Mouse (Mus musculus) common myeloid progenitor, adult 5-6 weeks (primary cell): ENCODE results near the gene Pou6f1. TPM values are rescaled to one million over a fixed set of nuclear protein-coding genes. Genes with fewer than 3 reads are reported as not detected.

Experiments
- ATAC-seq: replicated peaks from 2 replicates; pipeline ENCODE4 v1.8.0; 2016; ENCODE audit warnings: low read depth, mild to moderate bottlenecking, moderate TSS enrichment, inconsistent platforms; ENCODE audit not compliant: poor library complexity, severe bottlenecking
- total RNA-seq: library from RNA; stranded (forward); fragments of 200-1000, 187-1606 nt; gene quantifications from 2 replicates; pipeline ENCODE4 v1.2.3, GENCODE M21; 2017

Gene Pou6f1
- total RNA-seq, result 0.19 and 1.4 TPM in 2 replicates

DNA sequence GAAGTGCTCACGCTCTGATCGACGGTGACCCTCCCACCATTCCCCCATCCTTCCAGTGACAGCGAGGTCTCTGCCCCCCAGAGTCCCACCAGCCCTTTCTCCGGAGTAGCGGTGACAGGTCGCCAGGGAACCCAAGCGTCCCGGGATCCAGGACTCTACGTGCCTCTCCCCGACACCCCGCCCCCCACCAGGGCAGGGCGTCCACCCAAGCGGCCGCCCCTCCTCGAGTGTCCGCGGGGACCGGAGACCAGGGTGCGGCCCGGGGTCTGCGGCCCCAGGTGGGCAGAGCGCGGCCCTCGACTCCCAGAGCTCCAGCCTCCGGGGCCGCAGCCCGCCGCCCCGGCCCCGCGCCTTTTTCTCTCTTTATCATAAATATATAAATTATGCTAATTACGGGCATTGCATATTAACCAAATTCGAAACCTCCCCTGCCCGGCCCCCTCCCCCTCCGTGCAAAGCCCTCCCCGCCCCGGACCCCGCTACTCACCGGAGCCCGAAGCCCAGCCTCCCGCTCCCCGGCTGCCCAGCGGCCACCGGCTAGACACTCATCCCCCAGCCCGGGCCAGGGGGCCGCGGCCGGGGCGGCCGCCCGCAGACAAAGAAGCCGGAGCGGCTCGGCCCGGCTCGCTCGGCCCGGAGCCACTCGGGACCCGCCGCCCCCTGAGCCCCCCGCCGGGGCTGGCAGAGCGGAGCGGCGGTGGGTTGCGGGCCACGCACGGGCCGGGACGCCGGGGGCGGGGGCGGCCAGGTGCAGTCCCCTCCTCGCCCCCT, at the start of gene Pou6f1:
Gene Pou6f1 (minus strand): TSS at position 709 of the 771 bp plus-strand sequence.
- no peak for ATAC-seq

GRCm38 (mm10) chr15:100646161-100646560, 46.4 kb upstream of the Pou6f1 start:
- no peak for ATAC-seq

DNA sequence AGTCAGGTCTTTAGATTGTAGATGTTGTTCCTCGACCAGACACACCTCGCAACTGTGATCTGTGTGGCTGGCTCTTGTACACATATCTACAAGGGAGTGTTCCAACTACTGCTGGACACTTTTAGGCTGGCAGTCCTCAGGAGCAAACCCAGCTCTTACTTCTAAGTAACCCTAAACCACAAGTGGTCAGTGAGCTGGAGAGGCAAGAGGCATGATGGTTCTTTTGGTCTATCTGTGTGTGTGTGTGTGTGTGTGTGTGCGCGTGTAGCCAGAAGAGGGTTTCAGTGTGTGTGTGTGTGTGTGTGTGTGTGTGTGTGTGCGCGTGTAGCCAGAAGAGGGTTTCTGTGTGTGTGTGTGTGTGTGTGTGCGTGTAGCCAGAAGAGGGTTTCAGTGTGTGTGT, 42.7 kb upstream of the Pou6f1 start:
- ATAC-seq, result no peak

DNA sequence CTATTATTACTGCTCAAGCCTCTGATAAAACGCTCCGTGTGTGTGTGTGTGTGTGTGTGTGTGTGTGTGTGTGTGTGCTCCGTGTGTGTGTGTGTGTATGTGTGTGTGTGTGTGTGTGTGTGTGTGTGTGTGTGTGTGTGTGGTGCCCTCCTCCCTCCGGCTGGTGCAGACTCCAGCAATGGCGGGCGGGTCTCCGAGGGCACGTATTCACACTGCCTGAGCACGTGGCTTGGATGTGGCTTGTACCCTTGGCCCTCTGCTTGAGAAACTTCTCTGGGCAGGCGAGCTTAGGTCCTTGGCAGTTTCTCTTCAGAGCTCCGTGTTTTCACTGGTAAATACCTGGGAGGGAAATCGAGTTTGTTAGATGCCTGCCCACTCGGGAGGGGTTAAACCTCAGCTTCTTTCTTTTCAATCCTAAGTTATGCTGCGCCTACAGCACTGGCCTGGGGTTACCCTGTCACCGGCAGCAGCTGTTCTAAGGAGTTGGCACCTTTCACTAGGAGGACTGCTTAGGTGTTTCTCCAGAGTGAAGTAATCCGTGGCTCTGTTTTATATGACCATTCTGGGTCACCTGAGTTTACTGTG, 41.5 kb upstream of the Pou6f1 start:
- ATAC-seq, result no peak

- no peak for ATAC-seq
These were observed 40.4 kb upstream of the Pou6f1 start for GRCm38 (mm10) chr15:100639972-100640750.

DNA sequence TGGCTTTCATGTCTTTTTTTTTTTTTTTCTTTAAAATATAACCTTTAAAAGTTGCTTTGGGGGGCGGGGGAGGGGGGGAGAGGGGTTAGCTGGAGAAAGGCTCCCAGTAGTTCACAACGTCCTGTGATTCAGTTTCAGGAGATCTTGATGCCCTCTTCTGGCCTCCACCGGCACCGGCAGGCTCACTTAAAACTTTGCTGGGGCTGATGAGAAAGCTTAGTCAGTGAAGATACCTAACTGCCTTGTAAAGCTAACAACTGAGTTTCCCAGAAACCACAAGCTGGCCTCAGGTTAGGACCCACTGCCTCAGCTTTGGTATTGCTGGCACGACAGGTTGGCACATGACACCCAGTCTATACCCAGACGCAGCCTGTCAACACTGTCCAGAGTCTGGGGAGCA, 37.9 kb upstream of the Pou6f1 start:
- peak; percentile 48 for ATAC-seq

- ATAC-seq, result no peak
These were observed 37.1 kb upstream of the Pou6f1 start, which contains the start of gene Smagp for GRCm38 (mm10) chr15:100636700-100637501. Smagp (minus strand) TSS chr15:100636940.

DNA sequence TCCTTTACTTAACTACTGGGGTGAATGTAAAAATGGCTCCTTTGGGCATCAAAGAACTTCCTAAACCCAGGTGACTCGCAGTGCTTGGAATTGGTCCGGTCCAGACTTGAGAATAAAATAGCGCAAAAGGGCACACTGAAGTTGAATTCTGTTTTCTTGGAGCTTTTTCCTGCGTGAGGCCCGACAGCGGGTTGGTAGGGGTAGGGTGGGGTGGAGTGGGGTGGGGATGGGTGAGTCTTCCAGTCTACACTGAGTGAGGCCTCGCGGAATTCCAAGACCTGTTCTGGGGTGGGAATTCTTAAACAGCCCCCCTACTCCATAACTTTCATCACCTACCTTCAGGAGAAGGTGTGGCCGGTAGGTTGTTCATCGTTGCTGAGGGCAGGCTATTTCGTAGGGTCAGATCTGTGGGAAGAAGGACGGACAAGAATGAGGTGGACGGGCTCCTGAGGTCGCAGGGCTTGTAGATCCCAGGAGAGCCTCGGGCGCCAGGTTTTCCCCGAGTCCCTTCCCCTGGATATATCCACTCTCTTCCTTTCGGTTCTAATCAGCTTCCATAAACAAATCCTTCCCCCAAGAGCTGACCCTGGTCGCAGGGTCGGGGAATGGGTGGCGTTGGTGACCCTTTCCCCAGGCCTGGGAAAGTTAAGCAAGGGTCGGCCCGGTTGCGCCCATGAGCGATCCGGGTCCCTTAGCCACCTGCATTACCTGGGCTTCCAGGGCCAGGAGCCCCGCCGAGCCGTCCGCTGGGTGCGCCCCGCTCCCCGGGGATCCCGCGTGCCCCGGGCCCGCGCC, 36.3 kb upstream of the Pou6f1 start:
- no peak for ATAC-seq

DNA sequence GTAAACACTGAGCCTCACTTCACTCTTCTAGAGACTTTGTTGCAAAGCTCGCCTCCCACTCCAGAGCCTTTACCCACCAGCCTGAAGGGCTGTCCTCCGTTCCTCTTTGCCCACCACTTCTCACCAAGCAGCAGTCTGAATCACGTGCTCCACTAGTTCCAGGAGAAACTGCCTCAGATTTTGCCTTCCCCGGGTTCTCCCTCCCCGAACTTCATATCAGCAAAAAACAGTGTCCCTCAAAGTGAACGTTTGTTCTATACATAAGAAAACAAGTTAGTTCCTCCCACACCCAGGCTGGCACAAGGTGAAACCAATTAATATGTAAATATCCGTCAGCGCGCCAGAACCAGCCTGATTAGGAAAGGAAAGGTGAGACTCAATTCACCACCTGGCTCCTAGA, 35.5 kb upstream of the Pou6f1 start:
- no peak for ATAC-seq

GRCm38 (mm10) chr15:100633341-100633740, 33.6 kb upstream of the Pou6f1 start:
- no peak for ATAC-seq

DNA sequence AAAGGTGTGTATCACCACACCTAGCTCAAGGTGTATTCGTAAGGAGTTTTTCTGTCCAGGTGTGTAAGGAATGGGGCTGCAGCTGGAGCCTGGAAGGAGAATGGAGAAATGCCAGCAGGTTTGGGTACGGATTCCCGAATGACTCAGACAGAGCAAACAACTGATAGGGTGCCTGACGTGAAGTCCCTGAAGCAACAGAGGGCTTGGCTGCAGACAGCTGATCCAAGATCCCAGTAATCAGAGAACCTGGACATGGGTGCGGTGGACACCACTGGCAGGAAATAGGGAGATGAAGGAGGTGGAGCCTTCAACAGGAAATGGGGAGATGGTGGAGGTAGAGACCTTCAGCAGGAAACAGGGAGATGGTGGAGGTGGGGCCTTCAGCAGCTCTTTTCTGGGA, 32.5 kb upstream of the Pou6f1 start:
- no peak for ATAC-seq

DNA sequence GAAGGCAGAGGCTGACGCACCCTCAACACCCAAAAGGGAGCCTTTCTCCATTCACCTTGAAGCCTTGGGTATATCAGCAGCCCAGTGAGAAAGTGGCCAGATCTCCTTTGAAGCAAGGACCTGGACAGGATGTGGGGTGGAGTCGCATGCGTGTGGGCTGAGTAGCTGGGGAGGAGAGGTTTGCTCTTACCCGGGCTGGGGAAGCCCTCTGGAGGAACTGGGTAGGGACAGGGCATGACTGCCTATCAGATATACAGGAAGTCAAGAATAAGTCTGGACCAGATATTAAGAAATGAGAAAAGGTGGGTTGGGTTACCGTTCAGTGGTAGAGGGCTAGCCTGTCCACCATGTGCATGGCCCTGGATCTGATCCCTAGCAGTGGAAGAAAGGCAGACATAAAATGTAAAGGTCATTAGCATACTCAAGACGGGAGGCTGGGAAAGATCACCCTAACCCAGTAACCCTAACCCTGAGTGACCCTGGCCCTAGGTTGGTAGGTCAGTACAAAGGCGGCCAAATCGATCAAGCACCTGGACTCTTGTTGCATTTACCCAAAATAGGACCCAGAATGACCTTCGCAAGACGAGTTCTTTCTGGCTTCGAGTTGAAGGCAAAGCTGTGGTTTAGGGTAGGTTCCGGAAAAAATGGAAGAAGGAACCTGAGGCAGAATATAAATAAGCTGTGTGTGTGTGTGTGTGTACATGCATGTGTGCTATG, 31.8 kb upstream of the Pou6f1 start:
- peak; percentile 76 for ATAC-seq

GRCm38 (mm10) chr15:100630126-100630525, 30.3 kb upstream of the Pou6f1 start:
- ATAC-seq, result no peak

DNA sequence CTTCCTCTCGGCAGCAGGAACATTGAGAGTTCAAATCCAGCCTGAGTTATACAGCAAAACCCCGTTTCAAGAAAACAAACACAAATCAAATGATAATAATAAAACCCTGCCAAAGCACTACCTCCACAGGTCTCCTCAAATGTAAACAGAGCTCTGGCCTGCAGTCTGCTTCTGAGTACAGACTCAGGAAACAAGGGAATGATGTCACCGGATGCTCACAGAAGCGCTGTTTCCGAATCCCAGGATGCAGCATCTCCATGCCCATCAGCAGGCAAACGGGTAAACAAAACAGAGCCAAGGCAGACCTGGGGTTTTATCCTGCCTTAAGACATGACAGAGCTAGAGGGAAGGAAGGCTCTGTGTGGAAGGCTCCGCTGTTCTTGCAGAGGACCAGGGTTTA, 29.0 kb upstream of the Pou6f1 start:
- ATAC-seq, result no peak

DNA sequence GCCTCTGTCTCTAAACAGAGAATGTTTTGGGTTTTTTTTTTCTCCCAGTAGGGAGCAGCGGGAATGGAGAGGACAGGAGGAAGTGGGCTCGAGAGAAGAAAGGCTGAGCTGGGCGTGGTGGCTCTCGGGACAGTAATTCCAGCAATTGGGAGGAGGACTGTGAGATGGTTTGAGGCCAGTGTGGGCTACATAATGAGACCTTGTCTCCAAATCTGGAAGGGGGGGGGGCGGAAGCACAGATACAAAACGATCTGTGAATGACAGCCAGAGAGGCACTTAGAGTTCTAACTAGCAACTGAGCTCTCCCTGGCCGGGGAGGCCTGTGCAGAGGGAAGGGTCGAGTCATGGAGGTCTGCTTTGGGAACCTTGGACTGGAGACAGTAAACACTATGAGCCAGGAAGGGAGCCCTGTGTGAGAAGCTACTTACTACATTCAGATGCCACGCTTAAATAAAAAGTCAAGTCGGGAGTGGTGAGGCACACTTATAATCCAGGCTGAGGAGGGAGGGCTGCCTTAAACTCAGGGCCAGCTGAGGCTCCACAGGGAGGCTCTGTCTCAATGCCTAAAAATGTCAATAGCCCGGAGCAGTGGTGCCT, 28.1 kb upstream of the Pou6f1 start:
- ATAC-seq, result no peak

DNA sequence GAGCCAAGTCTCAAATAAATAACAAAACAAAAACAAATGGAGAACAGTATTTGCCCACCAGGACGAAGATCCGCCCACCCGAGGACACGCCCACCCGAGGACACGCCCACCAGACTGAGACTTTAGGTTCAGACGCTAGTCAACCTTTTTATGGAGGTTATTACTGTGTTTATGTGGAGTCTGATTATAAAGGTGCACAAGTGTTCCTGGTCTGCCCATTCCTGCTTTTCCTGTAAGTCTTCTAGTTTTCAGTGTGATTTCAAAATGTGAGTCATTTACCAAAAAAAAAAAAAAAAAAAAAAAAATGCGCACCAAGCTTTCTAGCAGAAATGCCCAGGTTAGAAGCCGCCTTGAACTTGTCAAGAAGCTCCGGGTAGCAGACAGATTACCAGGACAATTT, 27.5 kb upstream of the Pou6f1 start:
- ATAC-seq, result no peak

GRCm38 (mm10) chr15:100624435-100624834, 24.7 kb upstream of the Pou6f1 start:
- ATAC-seq, result no peak

DNA sequence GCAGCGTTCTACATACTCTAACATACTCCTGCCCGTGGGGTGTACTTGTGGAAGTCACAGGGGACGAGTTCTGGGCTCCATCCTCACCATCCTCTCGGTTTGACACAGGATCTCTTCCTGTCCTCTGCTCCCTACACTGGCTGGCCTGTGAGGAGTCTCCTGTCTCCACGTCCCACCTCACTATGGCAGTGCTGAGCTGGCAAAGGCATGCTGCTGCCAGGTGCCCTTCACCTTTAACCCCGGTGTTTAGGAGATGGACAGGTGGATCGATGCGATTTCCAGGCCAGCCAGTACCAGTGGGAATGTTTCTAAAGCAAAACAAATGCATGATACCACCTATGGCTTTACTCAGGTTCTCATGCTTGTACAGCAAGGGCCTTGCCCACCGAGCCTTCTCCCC, 24.0 kb upstream of the Pou6f1 start:
- ATAC-seq, result no peak
